Mouse (Mus musculus) adrenal gland (tissue): ENCODE results near the gene Skap1.

ENCODE experiments used
- intact Hi-C: fragments of 180-260 bp; cut with DNase I; formaldehyde crosslinking; loops from one replicate; pipeline ENCODE4 v1.15.1; 2025

Gene Skap1

DNA sequence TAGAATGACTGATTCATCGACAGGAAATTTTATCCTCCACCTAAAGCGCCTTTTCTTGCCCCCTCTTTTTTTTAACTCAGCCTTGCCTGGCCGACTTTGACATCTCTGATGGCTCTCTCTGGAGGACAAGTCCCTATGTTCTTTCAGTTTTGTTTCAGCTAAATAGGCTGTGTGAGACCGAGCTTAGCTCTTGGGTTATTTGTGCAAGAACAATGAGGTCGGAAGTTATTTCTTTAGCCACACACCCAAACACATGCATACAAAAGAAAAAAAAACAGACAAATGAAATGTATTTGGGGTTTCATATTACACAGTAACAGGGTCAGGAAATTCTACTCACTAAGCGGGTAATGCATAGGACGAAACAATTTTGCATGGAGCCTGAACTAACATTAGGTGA, 155.6 kb downstream of the Skap1 start:
- intact Hi-C loops = loop anchor here (2.0 to 10.0 kb wide), 3 partner anchors 38 to 341 kb away; partner anchors contain the start of gene Hoxb2

DNA sequence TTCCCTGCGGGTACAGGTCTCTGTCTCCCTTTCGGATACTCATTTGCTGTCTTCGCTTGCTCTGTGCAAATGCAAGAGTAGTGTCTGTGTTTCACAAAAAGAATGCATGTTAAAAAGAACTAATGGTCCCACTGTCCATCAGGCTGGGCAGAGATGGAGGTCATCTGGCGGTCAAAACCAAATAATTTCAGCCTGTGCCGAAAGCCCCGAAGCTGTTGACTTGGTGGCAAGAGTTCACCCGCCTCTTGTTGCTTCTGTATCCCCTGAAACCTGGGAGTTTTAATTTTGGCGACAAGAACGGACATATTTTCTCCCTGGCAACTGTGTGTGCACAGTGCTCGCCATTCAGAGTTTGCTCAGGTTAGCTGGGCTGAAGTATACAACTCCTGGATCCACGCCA, 156.3 kb downstream of the Skap1 start:
- intact Hi-C loops = loop anchor here (2.0 to 10.0 kb wide), 3 partner anchors 38 to 342 kb away; partner anchors contain the start of gene Hoxb2

DNA sequence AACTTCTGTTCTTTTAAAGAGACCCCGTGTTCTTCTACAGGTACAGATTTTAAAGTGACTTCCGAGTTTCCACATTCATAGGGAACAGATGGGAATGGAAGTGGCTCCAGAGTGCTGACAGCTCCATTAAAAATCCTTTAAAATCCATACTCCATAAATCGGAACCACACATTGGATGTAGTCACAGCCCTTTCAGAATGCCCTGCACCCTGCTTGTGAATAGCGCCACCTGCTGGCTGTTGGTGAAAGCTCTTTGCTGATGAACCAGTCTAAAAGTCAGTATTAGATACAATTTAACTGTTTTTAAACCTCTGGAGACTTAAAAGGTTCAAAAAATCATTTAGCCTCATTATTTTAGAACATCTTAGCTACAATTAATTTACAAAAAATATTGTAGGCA, 156.8 kb downstream of the Skap1 start:
- intact Hi-C loops = loop anchor here (2.0 to 10.0 kb wide), 3 partner anchors 39 to 342 kb away; partner anchors contain the start of gene Hoxb2

DNA sequence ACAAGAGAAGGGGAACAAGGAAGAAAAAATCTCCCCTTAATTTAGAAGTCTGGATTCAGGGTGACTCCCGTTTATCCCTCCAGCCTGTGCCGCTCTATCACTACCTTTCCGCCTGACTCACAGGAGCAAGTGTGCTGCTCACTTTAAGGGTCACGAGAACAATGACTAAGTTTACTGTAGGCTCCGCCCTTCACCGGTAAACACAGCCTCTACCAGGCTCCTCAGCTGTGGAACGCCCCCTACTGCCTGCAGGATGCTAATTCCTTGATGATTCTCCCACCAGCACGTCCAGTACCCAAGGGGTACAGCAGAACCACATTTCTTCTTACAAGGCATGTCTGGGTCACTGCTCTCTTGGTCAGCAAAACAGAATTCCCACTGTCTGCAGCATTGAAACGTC, 158.4 kb downstream of the Skap1 start:
- intact Hi-C loops = loop anchor here (5.0 to 10.0 kb wide), 2 partner anchors 40 to 268 kb away; partner anchors contain the start of gene Hoxb2

DNA sequence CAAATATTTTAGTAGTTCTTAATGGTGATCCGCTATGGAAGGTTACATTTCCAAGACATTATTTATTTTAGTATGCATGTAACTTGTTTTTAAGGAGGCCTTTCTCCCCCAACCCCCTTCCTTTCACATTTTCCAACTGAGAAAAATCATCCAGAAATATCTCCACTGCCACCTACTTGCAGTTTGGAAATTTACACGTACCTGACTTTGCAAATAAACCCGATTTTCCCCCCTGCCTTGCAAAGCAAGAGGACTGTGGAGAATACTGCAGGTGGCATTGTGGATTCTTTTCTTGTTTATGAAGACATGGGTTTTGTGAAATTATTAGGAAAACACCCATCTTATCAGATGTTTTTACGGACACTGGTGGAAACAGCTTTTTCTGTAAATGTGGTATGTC, 160.0 kb downstream of the Skap1 start:
- intact Hi-C loops = loop anchor here (5.0 to 10.0 kb wide), 2 partner anchors 42 to 270 kb away; partner anchors contain the start of gene Hoxb2

DNA sequence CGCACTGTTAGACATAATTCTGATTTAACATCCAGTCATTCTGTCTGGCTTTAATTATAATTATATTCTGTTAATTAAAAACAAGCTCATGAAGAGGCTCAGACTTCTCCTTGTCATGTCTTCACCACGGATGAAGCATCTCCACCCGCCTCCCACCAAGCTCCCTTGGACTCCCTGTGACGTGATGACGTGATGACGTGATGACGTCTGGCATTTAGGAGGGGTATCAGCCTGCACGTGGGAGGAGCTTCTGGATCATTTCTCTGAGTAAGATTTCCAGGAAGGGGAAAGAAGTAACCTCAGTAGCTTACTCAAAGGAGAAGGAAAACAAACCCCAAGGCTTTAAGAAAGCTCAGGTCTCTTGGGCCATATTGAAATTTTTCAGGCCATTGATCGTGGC, 165.4 kb downstream of the Skap1 start:
- intact Hi-C loops = loop anchor here (10.0 kb wide), 1 partner anchor 275 kb away; the partner anchor contains the start of gene Hoxb2

DNA sequence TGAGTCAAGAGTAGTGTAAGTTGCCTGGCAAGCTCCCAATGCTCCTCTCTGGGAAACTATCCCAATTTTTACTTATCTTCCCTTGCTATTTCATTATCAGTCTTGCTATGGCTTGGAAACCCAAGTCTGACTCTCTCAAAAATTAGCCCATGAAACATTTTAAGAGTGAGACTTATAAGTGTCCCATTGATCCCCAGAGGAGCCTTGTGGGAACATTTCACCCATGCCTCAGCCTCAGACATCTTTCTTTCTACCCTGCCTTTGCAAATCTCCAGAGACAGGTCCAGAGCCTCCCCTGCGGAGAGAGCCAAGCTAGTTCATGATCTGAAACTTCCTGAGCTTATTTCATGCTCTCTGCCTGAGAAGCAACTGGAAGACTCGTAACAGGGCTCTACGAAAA, 167.1 kb downstream of the Skap1 start:
- intact Hi-C loops = no loop called here

DNA sequence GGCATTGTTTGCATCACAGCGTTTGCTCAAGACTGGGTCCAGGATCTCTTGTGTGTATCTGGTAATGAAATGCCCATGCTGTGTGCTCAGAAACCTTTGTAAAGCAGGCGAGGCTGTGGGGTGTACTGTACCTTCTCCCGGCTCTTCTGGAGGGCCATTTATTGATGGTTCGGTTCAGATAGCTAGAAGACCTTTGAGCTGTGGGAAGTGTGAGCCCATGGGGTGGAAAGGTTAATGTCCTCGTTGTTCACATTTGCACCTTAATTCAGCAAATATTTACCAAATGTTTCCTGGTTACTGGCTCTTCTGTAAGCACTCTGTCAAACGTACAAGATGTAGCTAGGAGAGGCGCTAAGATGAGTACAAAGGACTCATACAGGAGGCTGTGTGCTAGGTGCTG, 173.5 kb downstream of the Skap1 start:
- intact Hi-C loops = no loop called here

DNA sequence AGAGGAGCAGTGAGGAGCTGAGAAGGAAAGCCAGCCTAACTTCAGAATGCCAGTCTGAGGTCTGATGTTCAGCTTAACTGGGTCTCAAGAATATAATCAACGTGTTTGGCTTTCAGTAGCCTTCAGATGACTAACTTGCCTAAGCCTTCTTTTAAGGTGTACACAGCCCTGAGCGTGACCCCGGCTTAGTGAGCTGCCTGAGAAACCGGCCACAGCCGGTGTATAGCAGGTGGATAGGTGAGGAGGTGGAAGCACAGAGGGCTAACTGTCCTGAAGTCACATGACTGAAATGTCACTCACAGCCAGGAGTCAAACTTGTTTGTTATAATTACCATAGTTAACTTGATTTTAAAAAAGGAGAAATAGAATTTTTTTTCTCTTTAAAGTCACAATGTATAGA, 175.4 kb downstream of the Skap1 start:
- intact Hi-C loops = no loop called here

DNA sequence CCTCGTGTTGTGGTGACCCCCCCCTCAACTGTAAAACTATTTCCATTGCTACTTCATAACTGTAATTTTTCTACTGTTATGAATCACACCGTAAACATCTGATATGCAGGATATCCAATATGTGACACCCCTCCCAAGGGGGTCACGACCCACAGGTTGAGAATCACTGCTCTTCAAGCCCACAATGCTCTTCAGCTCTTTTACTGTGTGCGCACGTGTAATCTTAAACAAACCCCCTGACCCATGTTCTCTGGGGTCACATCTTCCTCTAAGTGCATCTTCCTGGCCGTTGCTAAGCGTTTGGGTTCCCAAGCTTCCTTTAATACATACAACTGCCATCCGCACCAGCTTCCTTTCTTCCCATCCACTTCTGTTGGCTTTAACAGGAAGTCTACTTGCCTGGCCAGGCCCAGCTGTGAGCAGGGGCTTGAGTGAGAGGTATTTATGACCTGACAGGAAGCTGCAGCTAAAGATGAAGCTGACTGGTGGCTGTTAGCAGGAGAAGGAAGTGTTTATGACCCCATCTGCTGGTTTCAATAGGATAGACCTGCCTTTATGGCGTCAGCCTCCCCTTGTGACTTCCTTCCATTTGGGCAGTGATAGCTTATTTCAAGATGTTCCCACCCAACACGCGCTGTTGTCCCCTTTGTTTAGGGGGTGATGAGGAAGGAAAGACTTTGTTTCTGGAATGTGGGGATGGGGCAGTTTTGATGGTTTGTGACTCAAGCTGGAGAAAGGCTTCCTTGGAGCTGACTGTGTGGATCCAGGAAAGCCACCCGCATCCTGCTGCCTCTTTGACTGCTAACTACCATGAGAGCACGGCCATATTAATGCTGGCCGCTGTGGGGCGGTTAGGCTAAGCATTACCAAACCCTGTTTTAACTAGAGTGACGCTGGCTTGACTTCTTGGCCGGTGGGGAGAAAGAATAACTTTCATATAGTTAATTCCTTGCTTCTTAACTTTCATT, 178.1 kb downstream of the Skap1 start:
- intact Hi-C loops = no loop called here

DNA sequence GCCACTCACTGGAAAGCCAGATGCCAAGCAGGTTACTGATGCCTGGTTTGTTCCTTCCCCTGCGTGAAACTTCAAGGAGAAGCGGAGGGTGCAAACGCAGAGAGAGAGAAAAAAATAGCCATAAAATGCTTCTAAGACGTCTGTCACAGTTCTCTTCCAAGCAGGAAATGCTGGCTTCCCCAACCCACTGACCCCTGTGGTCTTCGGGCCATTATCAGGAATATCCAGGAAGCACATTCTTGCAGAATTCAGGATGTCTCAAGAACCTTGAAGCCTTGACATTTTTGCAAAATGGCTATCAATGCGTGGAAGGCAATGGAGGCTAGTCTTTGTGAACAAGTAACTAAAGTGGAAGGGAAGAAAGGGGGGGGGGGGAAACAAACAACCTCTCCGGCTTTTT, 180.6 kb downstream of the Skap1 start:
- intact Hi-C loops = no loop called here

DNA sequence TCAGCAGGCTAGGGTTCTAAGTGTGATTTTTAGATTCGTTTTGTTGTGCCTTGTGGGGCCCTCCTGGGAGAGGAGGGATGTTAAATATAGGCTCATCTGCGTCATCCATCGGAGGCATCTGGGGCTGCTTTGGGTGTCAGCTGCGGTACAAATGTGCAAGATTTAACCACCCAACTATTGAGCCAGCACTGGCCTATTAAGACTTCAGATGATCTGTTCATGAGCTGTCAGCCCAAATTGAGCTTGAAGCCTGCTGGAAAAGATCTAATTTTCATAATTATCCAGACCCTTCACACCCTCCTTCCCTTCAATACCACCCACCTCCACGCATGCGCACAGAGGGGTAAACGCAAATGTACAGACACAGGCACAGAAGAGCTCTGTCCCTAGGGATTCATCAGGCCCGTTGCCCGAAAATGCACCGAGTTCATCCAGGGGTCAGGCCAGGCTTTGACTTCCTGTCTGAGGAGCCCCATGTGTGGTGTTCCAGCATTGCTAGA, 181.2 kb downstream of the Skap1 start:
- intact Hi-C loops = no loop called here

DNA sequence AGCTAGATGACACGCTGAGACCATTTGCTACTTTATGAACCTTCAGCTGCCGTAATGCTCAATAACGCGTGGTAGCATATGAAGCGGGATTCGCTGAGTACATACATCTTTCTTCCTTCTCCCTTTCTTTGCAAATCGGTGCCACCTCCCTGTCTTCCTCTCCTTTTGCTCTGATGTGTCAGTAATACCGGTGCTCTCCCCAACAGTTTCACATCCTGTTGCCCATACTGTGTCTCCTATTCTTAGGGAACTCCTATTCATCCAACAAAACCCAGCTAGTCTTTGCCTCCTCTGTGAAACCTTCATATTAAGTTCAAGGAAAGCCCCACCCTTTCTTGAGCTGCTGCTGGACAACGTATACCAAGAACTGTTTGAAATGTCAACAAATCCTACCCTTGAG, 187.5 kb downstream of the Skap1 start:
- intact Hi-C loops = no loop called here

DNA sequence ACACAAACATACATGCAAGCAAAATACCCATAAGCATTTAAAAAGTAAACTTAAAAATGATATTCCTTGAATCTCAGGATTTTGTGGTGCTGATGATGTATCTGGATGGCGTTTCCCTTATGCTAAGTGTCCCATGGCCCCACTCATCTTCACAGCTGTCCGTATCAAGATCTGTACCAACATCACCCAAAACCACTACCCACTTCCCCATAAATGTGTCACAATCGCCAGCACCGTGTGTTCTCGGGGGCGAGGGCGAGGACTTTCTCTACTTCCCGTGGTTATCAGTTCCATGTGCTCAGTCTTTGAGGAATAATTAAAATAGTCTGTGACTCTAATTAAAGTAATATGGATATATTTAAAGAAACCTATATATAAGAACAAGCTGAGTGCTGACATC, 189.5 kb downstream of the Skap1 start:
- intact Hi-C loops = no loop called here

DNA sequence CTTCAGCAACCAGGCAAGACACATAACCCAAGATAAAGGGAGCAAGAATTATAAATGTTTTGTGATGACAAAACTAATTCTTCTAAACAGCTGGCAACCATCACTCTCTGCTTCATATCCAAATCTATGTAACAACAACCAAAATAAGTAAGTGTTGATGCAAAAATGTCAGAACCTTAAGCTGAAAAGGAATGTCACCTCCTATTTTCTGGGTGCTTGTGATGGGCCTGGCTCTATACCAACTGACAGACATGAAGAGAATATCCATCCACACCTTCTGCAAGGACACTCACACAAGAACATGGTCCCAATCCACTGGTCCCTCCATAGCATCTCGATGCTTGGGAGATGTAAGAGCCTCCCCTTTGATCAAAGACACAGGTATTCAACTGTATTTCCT, 194.0 kb downstream of the Skap1 start:
- intact Hi-C loops = no loop called here

DNA sequence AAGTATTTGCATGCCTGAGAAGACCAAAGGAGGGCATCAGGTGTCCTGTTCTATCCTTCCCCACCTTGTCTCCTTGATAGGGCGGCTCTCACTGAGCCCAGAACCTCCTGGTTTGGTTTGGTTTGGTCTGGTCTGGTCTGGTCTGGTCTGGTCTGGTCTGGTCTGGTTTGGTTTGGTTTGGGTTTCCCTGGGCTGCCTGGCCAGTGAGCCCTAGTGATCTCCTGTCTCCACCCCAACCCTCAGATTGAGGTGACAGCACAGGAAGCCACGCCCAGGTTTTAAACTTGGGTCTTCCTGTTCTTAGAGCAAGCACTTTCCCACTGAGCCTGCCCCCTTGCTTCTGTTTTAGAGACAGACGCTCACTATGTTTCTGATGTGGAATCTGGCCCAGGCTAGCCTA, 202.5 kb downstream of the Skap1 start:
- intact Hi-C loops = no loop called here

DNA sequence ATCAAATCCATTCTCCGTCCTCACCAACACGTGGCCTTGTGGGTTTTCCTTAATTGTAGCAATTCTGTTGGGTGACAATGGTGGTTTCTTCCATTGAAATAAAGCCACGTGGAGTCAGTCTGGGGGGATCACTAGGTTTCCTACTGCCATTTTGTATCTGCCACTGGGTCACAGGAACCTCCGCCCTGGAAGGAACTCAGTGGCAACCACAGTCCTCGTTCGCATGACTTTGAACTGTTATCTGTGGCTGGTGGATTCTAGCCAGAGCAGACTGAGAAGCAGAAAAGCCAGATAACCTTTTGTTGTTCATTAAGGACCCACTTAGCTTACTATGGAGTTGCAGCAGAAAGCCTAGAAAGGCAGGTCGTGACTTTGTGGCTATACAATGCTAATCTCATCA, 204.0 kb downstream of the Skap1 start:
- intact Hi-C loops = no loop called here

DNA sequence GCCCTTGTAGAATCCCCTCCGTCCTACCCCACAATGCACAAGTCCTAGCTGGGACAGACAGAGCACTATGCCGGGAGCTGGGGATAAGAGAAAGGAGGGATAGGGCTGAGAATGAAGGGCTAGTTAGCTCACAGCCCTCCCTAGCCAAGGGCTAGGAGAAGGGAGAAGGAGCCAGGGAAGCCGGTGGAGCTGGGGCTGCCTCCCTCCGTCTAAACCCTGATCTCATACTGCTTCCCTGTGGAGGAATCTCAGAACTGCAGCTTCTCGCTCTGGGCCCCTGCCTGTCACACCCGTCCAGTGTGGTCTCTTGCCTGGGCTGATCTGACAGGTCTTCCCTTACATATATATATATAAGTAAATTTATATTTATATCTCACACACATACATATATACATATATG, 209.4 kb downstream of the Skap1 start:
- intact Hi-C loops = no loop called here

DNA sequence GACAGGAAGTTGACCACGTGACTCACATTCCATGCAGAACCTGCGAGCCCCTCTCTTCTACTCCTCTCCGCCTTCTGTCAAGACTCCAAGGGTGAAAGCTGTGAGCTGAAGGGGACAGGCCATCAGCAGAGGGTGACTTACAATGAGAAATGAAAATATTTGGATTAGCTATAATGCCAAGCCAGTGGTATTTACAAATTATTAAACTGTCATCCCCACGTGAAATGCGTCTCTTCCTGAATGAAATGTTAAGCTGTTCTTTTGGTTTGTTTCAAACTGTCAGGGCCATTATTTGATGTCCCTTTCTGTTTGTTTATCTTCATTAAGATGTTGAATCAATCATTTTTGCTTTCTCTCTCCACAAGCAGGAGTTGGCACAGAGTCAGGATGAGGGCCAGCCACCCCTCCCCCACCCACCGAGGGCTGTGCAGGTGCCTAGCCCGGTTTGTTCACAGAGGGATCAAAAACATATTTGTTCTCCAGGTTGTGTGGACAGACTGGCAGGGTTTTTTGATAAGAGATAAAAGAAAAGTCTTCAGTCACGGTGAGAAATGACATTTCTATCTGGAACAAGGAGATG, 210.5 kb downstream of the Skap1 start:
- intact Hi-C loops = no loop called here

DNA sequence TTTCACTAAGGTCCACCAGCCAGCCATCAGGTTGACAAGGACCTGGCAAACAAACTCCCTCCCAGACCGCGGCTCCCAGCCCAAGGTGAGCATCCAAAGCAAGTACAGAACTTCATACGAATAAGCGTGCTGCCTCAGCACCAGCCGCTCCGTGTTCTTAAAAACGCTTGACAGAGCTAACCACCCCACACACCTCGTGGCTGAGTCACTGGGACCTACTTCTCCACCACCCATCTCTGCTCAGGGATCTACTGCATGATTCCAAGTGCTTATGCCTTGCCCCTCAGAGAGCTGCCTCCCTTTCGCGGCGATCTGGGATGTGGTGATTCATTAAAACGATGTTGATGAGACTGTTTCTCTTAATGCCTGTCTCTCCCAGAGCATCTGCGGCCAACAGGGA, 213.6 kb downstream of the Skap1 start:
- intact Hi-C loops = no loop called here

DNA sequence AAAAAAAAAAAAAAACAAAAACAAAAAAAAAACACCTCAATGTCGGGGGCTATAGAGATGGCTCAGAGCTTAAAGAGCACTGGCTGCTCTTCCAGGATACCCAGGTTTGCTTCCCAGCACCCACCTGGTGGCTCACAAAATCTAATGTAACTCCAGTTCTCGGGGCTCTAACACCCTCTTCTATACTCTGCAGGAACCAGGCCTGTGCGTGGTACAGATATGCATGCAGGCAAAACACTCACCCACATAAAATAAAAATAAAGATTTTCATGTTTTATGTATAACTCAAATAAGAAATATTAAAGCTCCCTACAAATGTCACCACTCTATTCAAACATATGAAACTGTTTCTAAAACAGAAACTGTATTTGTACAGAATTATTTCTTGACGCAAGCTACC, 214.6 kb downstream of the Skap1 start:
- intact Hi-C loops = no loop called here

DNA sequence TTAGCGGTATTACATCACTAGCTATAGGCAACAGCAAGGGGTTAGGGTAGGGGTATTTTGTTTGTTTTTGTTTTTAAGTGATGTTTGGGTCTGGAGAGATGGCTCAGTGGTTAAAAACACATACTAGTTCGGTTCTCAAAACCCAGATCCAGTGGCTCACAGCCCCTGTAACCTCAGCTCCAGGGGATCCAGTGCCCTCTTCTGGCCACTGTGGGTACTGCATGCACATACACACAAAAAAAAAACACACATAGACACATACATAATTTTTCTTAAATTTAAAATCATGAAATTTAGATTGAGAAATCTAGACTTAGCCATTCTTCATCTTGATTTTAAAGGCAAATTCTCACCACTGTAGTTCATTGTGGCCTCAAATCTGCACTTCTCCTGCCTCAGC, 221.0 kb downstream of the Skap1 start:
- intact Hi-C loops = no loop called here
